Mouse (Mus musculus) lung, postnatal 25 days (tissue): ENCODE measurements at regions not wholly inside any gene's neighbourhood (a gene's known extent, or its start where the extent isn't known, plus 50 kb on each side); places are given as distances from the start of the nearest gene placed in this dataset.

Source experiments
- DNase-seq: peaks from one replicate; pipeline ENCODE4 v3.0.0; 2022; ENCODE audit warnings: low spot score

GRCm38 (mm10) chr11:24391385-24391784 is 313.5 kb downstream of the Bcl11a start:
- no peak for DNase-seq

- DNase-seq, result no peak
These were observed 317.6 kb downstream of the Bcl11a start for GRCm38 (mm10) chr11:24395478-24395877.

- DNase-seq, result no peak
These were observed 319.1 kb downstream of the Bcl11a start for GRCm38 (mm10) chr11:24396911-24397310.

GRCm38 (mm10) chr11:24397710-24398109 is 319.9 kb downstream of the Bcl11a start:
- no peak for DNase-seq

GRCm38 (mm10) chr11:24401151-24401550 is 323.3 kb downstream of the Bcl11a start:
- DNase-seq, result peak; percentile 11

GRCm38 (mm10) chr11:24402127-24402526 is 324.3 kb downstream of the Bcl11a start:
- no peak for DNase-seq

GRCm38 (mm10) chr11:24414804-24415203 is 336.9 kb downstream of the Bcl11a start:
- DNase-seq, result peak; percentile 12

- no peak for DNase-seq
These were observed 344.4 kb downstream of the Bcl11a start for GRCm38 (mm10) chr11:24422066-24422775.

GRCm38 (mm10) chr11:24423278-24423677 is 345.4 kb downstream of the Bcl11a start:
- DNase-seq, result no peak

GRCm38 (mm10) chr11:24426995-24427883 is 349.4 kb downstream of the Bcl11a start:
- no peak for DNase-seq

- DNase-seq, result no peak
These were observed 370.8 kb downstream of the Bcl11a start for GRCm38 (mm10) chr11:24448608-24449007.

GRCm38 (mm10) chr11:24452267-24452666 is 374.4 kb downstream of the Bcl11a start:
- no peak for DNase-seq

GRCm38 (mm10) chr11:24464642-24465041 is 386.8 kb downstream of the Bcl11a start:
- no peak for DNase-seq

GRCm38 (mm10) chr11:24467458-24467857 is 389.6 kb downstream of the Bcl11a start:
- no peak for DNase-seq

GRCm38 (mm10) chr11:24470469-24470868 is 392.6 kb downstream of the Bcl11a start:
- no peak for DNase-seq

GRCm38 (mm10) chr11:24472617-24473367 is 394.9 kb downstream of the Bcl11a start:
- no peak for DNase-seq

GRCm38 (mm10) chr11:24473368-24474010 is 395.6 kb downstream of the Bcl11a start:
- no peak for DNase-seq

GRCm38 (mm10) chr11:24502722-24503424 is 425.0 kb downstream of the Bcl11a start:
- DNase-seq, result no peak

- no peak for DNase-seq
These were observed 437.7 kb downstream of the Bcl11a start for GRCm38 (mm10) chr11:24515568-24515967.

- DNase-seq, result no peak
These were observed 457.6 kb downstream of the Bcl11a start for GRCm38 (mm10) chr11:24535462-24535861.

GRCm38 (mm10) chr11:24537721-24538120 is 459.9 kb downstream of the Bcl11a start:
- no peak for DNase-seq
